Mouse (Mus musculus): ENCODE data around the gene Gar1. TPM values are rescaled to one million over a fixed set of nuclear protein-coding genes. Genes with fewer than 3 reads are reported as not detected.

Gene Gar1
- polyA plus RNA-seq, 1 experiment = 3.4 TPM

- Histone ChIP-seq H3K36me3 (ENCODE audit: control insufficient read depth) (no peaks in the 10 kb centered on the region), H3K4me3 (replicated peaks) (peak overlapping the region; percentile 7), H3K27me3 (ENCODE audit: control insufficient read depth) (peaks cover 2% of the 10 kb centered on the region; the same call in 1 of the 2 replicates), H3K4me1 (ENCODE audit: control insufficient read depth) (no peaks in the 10 kb centered on the region), H3K9me3 (ENCODE audit: control insufficient read depth, low read length) (no peaks in the 10 kb centered on the region)
- TF ChIP-seq GATA1 (IDR thresholded peaks at IDR 0.05; ENCODE audit: low read length) = no peak
- TF ChIP-seq TAL1 (IDR thresholded peaks at IDR 0.05; ENCODE audit: low read length) = no peak
Measured at GRCm38 (mm10) chr3:129838017-129838416, 6.8 kb upstream of the Gar1 start.

DNA sequence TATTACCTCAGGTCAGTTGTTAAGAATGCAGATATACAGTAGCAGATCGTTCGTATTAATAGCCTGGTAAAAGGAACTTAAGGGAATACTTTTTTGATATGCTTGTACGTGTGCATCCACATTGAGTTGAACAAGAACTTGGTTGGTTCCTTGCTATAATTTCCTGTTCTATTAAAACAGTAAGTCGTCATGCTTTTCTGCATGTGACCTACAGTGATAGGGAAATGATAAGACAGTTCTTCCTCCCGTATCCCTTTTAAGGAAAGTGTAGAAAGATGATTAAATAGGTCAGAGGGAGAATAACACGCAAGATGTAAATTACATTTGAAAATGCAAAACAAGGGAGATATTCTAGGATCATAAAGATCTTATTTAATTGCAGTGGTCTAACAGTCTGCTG, 5.8 kb upstream of the Gar1 start:
- Histone ChIP-seq H3K27me3 (ENCODE audit: control insufficient read depth) (peaks cover 5% of the 10 kb centered on the region; the same call in 1 of the 2 replicates), H3K4me3 (replicated peaks) (peak overlapping the region; percentile 32), H3K36me3 (ENCODE audit: control insufficient read depth) (no peaks in the 10 kb centered on the region), H3K9me3 (ENCODE audit: control insufficient read depth, low read length) (no peaks in the 10 kb centered on the region), H3K4me1 (ENCODE audit: control insufficient read depth) (no peaks in the 10 kb centered on the region)
- TF ChIP-seq TAL1 (IDR thresholded peaks at IDR 0.05; ENCODE audit: low read length) (no peak), GATA1 (IDR thresholded peaks at IDR 0.05; ENCODE audit: low read length) (no peak)

- H3K4me3 ChIP-seq (replicated peaks) = no peak overlapping the region
- TF ChIP-seq GATA1 (IDR thresholded peaks at IDR 0.05; ENCODE audit: low read length) (no peak), TAL1 (IDR thresholded peaks at IDR 0.05; ENCODE audit: low read length) (no peak)
- H3K9me3 ChIP-seq (ENCODE audit: control insufficient read depth, low read length) = no peaks in the 10 kb centered on the region
- H3K4me1 ChIP-seq (ENCODE audit: control insufficient read depth) = peaks cover 7% of the 10 kb centered on the region
- H3K27me3 ChIP-seq (ENCODE audit: control insufficient read depth) = peaks cover 5% of the 10 kb centered on the region; the same call in 1 of the 2 replicates
- no peaks in the 10 kb centered on the region for H3K36me3 ChIP-seq (ENCODE audit: control insufficient read depth)
Measured at GRCm38 (mm10) chr3:129836051-129836697, 5.0 kb upstream of the Gar1 start.

GRCm38 (mm10) chr3:129835388-129835934, 4.3 kb upstream of the Gar1 start, which contains the start of gene Cfi:
Gene Cfi, plus strand, starts transcription at chr3:129835884.
- H3K36me3 ChIP-seq (ENCODE audit: control insufficient read depth) = no peaks in the 10 kb centered on the region
- H3K4me3 ChIP-seq (replicated peaks) = no peak within 1 kb of the TSS

GRCm38 (mm10) chr3:129830626-129831025, 570 bp downstream of the Gar1 start:
- Histone ChIP-seq H3K9me3 (ENCODE audit: control insufficient read depth, low read length) (no peaks in the 10 kb centered on the region), H3K4me3 (replicated peaks) (peak overlapping the region; percentile 94), H3K4me1 (ENCODE audit: control insufficient read depth) (peaks cover 35% of the 10 kb centered on the region), H3K27me3 (ENCODE audit: control insufficient read depth) (peaks cover 5% of the 10 kb centered on the region; the same call in 1 of the 2 replicates), H3K36me3 (ENCODE audit: control insufficient read depth) (peaks cover 23% of the 10 kb centered on the region)
- no peak for TF ChIP-seq TAL1 (IDR thresholded peaks at IDR 0.05; ENCODE audit: low read length)
- TF ChIP-seq GATA1 (IDR thresholded peaks at IDR 0.05; ENCODE audit: low read length) = no peak

More at GRCm38 (mm10) chr3:129835388-129835934, 4.3 kb upstream of the Gar1 start, which contains the start of gene Cfi:
- Histone ChIP-seq H3K9me3 (ENCODE audit: control insufficient read depth, low read length) (no peaks in the 10 kb centered on the region), H3K4me1 (ENCODE audit: control insufficient read depth) (peaks cover 12% of the 10 kb centered on the region), H3K27me3 (ENCODE audit: control insufficient read depth) (peaks cover 5% of the 10 kb centered on the region; the same call in 1 of the 2 replicates)
- TF ChIP-seq TAL1 (IDR thresholded peaks at IDR 0.05; ENCODE audit: low read length) (no peak), GATA1 (IDR thresholded peaks at IDR 0.05; ENCODE audit: low read length) (no peak)

DNA sequence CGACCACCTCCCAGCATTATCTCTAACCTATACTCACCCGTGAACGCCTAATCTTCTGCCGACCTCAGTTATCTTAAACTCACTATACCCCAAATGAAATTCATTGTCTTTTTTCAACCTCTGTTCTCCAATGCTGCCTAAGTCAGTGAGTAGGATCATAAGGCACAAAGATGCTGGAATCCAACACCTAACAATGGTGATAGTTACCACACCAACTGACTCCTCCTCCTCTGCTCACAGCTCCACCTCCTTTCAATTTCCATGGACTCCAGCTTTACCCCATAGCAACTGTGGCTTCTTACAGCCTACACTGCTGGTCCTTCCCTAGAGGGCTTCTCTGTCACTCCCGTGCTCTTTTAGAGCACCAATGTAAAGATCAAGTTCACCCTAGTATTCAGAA, 3.5 kb downstream of the Gar1 start:
- H3K4me1 ChIP-seq (ENCODE audit: control insufficient read depth) = peaks cover 35% of the 10 kb centered on the region
- H3K9me3 ChIP-seq (ENCODE audit: control insufficient read depth, low read length) = no peaks in the 10 kb centered on the region
- no peak for TF ChIP-seq GATA1 (IDR thresholded peaks at IDR 0.05; ENCODE audit: low read length)
- no peak for TF ChIP-seq TAL1 (IDR thresholded peaks at IDR 0.05; ENCODE audit: low read length)
- peaks cover 48% of the 10 kb centered on the region for H3K36me3 ChIP-seq (ENCODE audit: control insufficient read depth)
- peaks cover 3% of the 10 kb centered on the region; the same call in 1 of the 2 replicates for H3K27me3 ChIP-seq (ENCODE audit: control insufficient read depth)
- no peak overlapping the region for H3K4me3 ChIP-seq (replicated peaks)

DNA sequence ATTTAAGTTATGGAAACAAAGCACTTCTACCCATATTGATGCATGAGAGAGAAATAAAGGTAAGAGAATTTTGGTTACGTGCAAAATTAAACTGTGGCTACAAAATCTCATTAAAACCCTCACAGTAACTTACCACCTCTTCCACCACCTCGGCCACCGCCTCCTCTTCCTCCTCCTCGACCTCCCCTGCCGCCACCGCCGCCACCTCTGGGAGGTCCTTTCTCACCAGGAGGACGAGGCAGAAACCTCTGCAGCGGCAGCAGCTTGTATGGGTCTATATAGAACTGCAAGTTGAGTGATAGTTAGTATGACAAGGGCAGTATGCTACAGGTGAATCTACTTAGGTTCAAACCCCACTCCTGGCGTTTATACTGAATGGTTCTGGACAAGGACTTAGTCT, 4.5 kb downstream of the Gar1 start:
- peaks cover 33% of the 10 kb centered on the region for H3K4me1 ChIP-seq (ENCODE audit: control insufficient read depth)
- no peak for TF ChIP-seq TAL1 (IDR thresholded peaks at IDR 0.05; ENCODE audit: low read length)
- TF ChIP-seq GATA1 (IDR thresholded peaks at IDR 0.05; ENCODE audit: low read length) = no peak
- peaks cover 54% of the 10 kb centered on the region for H3K36me3 ChIP-seq (ENCODE audit: control insufficient read depth)
- H3K27me3 ChIP-seq (ENCODE audit: control insufficient read depth) = no peaks in the 10 kb centered on the region
- H3K4me3 ChIP-seq (replicated peaks) = no peak overlapping the region
- no peaks in the 10 kb centered on the region for H3K9me3 ChIP-seq (ENCODE audit: control insufficient read depth, low read length)

- peaks cover 57% of the 10 kb centered on the region for H3K36me3 ChIP-seq (ENCODE audit: control insufficient read depth)
- H3K4me1 ChIP-seq (ENCODE audit: control insufficient read depth) = peaks cover 17% of the 10 kb centered on the region
- no peaks in the 10 kb centered on the region for H3K27me3 ChIP-seq (ENCODE audit: control insufficient read depth)
- TF ChIP-seq TAL1 (IDR thresholded peaks at IDR 0.05; ENCODE audit: low read length) = no peak
- TF ChIP-seq GATA1 (IDR thresholded peaks at IDR 0.05; ENCODE audit: low read length) = no peak
- no peaks in the 10 kb centered on the region for H3K9me3 ChIP-seq (ENCODE audit: control insufficient read depth, low read length)
- no peak overlapping the region for H3K4me3 ChIP-seq (replicated peaks)
Measured at GRCm38 (mm10) chr3:129824891-129825290, 6.3 kb downstream of the Gar1 start.

DNA sequence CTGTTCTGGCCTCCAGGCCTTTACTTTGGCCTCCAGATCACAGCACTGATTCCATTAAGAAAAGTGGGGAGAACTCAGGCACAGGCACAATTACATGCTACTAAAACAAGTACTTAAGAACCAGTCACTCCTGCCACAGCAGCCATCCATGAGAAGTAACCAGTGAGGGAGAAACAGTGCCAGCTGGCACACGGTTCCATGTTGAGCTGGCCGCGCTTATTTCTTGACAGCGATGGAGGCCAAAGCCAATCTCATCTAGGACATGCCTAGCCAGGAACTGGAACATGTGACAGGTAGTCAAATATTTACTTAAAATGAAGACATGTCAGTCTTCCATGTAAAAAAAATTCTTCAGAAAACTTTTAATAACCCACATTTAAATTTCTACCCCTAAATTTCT, 7.0 kb downstream of the Gar1 start:
- Histone ChIP-seq H3K4me1 (ENCODE audit: control insufficient read depth) (peaks cover 10% of the 10 kb centered on the region), H3K4me3 (replicated peaks) (no peak overlapping the region), H3K9me3 (ENCODE audit: control insufficient read depth, low read length) (no peaks in the 10 kb centered on the region), H3K27me3 (ENCODE audit: control insufficient read depth) (no peaks in the 10 kb centered on the region), H3K36me3 (ENCODE audit: control insufficient read depth) (peaks cover 60% of the 10 kb centered on the region)
- TF ChIP-seq TAL1 (IDR thresholded peaks at IDR 0.05; ENCODE audit: low read length) = no peak
- no peak for TF ChIP-seq GATA1 (IDR thresholded peaks at IDR 0.05; ENCODE audit: low read length)

Data from erythroblast, embryonic 14.5 days (primary cell).